Mouse (Mus musculus) CD4-positive naive resting alpha-beta T cell, adult 76 days (primary cell): ENCODE results near the gene Gba. TPM values are rescaled to one million over a fixed set of nuclear protein-coding genes. Genes with fewer than 3 reads are reported as not detected.

Experiments used
- total RNA-seq: library from RNA; stranded (reverse); gene quantifications from one replicate; pipeline ENCODE4 v1.2.4, GENCODE M21; 2023

The Gba gene
- total RNA-seq: 60.6 TPM

DNA sequence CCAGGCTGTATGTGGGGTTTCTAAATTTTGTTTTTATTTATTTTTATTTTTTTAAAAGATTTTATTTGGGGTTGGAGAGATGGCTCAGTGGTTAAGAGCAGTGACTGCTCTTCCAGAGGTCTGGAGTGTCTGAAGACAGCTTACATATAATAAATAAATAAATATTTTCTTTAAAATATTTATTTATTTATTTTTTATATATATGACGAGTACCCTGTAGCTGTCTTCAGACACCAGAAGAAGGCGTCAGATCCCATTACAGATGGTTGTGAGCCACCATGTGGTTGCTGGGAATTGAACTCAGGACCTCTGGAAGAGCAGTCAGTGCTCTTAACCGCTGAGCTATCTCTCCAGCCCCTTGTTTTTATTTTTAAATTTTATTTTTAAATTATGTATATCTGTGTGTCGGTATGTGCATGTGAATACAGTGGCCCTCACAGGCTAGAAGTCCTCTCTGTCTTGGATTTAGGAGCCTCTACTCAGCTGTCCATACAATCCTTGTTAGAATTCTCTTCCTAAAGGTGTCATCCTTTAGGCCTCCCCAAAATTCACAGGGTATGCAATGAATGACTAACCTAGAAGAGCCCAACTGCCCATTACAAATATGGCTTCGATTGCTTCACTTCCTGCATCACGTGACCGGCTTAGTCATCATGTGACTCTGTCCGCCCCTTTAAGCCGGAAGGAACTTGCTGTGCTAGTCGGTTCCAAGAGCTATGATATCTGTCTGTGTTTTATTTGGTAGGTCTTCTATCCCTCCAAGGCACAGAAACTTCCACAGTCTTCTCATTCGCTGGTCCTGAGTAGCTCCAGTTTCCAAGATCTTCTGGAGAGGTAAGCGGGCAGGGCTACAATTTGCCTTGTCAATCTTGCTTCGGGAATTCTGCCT, at the start of gene Gba:
Gene Gba, plus strand, starts transcription at position 676 of the 889 bp plus-strand sequence.

DNA sequence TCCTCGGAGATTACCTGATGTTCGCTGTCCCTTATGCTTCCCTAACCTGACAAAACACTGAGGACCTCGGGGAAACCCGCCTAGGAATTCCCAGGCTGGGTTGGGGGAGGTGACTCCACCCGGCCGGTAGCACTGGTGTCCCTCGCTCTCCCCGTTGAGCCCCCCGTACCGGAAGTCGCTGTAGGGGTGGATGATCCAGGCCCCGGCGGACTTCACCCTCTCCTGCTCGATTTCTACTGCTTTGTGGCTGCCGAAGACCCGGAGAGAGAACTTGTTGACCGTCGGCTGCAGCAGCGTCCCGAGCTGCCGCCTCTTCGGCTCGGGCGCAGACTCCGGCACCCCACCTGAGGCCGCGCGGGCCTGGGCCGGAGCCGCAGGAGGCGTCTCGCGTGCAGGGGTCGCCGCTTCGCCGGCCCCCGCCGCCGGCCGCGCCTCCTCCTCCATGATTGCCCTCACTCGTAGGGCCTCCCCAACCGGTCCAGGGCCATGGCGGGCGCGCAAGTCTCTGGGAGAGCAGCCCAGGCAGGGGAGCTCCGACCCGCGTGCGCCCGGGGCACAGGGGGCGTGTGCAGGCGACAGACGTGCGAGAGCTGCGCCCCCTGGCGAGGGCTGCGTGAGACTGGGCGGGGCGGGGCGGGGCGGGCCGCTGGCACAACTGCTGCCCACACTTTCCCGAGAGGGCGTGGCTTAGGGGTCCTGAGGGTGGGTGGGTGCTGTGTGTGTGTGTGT, 42.9 kb upstream of the Gba start, which contains the start of gene Hcn3:
Gene Hcn3, minus strand, starts transcription at position 581 of the 729 bp plus-strand sequence.

DNA sequence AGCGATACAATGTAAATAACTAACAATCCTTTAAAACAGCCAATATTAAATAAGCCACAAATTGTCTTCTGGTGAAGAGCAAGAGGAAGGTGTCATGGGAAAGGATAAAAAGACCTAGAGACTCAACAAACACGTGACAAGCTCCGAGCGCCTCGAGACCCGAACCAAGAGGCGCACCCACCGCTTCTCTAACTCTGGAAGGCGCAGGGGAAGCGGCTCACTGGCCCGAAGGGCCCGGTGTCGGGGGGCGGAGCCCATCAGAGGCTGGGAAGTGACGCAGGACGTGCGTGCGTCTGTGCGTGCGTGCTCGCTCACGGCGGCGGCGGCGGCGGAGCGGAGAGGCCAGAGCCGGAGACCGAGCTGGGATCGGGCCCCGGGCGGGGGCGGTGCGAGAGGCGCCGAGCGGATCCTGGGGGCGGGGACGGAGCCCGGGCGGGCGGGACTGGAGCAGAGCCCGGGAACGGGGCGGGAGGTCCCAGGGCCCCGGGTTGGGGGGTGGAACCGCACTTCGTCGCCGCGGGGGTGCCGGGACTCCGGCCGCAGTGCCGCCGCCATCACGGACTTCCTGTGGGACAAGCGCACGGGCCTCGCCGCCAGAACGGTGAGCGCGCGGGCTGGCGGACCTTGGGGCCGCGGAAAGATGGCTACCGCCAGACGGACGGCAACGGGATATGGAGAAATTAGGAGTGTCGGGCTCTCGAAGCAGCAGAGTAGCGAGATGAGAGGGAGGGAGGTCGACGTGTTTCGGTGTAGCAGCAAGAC, 38.0 kb upstream of the Gba start, which contains the start of gene Clk2:
Gene Clk2, plus strand, starts transcription at position 290 of the 762 bp plus-strand sequence.

DNA sequence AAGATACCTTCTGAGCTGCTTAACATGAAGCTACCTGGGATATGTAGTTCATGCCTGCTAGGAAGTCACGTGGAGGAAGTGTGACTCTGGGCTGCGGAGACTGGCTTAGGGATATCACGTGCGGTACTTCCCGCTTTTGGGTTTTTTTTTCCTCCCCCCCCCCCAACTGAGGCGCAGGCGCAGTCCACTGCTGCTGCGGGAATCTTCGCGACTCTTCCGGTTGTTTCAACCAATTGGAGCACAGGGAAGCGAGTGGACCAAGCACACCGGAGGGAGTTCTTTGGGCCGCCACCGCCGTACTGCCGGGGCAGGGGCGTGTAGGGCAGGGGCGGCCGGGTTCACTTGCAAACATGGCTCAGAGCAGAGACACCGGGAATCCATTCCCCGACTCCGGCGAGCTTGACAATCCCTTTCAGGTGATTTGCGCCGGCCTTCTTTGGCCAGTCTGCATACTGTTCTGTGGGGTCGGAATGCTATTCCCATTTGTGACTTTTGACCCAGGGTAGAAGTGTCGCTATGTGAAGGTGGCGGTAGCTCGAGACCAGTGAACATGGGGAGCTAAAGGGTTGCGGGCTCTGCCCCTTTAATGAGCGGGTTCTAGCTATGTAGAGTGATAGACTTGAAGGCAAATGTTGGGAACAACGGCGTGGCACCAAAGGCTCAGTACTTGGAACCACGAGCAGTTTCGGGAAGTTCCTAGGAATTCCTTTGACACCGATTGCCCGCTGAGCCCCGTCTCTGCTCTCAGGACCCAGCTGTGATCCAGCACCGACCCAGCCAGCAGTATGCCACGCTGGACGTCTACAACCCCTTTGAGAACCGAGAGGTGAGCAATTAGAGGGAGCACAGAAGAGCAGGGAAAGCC, 25.3 kb upstream of the Gba start, which contains the start of gene Scamp3:
Gene Scamp3, plus strand, starts transcription at position 232 of the 865 bp plus-strand sequence.

DNA sequence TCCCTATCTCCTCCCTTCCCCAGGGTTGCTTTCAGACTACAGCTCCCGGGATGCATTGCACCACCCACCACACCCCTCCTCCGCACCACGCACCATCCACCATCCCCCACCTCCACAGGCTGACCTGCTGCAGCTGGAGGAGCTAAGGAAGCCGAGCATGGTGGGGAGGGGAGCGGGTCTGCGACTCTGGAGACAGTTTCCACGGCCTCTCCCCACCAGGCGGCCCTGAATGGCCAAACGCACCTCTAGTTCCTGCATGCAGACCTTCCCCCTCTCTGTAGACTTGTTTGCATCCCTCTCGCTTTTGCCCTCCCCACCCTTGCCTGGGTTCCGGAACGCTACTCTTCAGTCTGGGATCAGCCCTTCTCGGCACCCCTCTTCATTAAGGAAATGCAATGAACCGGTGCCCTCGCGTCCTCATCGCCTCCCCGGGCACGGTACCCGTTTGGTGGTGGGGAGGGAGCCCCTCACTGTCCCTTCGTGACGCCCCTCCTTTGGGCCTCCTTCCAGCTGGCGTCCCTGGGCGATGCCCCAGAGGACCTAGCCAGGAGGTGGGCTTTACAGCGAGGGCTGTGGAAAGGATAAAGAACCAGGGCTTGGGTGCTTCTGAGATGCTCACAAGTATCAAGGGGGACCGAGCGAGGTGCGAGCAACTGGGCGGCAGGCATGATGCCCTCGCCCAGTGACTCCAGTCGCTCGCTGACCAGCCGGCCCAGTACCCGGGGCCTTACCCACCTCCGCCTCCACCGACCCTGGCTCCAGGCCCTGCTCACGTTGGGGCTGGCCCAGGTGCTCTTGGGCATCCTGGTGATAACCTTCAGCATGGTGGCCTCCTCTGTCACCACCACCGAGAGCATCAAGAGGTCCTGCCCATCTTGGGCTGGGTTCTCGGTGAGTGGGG, 19.4 kb upstream of the Gba start, which contains the start of gene Fam189b:
Gene Fam189b, plus strand, starts transcription at position 86 of the 901 bp plus-strand sequence.

DNA sequence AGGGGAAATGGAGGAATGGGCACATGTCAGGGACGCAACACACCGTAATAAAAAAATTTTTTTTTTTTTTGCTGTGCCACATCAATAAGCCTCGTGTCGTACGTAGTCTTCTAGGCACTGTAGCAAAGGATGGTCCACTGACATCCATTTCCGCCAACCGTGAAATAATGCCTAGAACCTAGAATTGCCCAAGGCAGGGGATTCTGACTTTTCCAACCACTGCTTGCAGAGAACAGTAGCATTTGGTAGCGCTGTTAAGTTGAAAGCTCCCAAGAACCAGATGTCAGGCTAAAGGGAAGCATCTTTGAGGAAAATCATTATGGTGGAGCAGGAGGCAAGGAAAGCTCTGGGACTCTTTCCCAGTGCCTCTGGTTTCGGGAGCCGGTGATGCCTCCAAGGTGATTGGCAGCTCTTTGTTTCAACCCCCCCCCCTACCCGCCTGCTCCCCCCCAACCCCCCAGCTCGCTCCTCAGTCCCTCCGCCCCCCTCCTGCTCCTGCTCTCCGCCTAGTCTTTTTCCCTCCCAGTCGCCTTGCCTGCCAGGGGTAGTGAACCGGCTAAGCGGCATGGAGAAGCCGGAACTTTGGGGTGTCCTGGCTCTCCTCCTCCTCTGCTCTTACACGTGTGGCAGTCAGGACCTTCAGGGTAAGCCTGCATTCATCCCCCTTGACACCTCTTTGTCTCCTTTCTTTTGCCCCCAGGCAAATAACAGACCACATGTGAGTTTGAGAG, 12.1 kb downstream of the Gba start, which contains the start of gene Thbs3:
Gene Thbs3, plus strand, starts transcription at position 500 of the 731 bp plus-strand sequence.

DNA sequence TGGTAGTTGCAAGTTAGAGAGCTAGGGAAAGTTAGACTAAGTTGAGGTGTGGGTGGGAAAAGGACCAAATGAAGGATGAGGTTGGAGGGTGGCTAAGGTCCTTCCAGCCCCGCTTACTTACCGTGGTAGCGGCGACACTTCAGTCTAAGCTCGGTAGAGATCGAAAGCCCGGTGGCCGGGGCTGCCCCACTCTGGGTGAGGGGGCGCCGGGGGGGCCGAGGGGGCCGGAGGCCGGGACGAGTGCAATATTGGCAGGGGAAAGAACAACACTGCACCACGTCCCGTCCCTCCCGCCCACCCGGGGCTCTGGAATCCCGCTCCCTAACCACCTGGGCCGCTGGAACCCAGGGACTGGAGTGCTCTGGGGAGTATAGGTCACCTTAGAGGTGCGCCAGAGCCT, 24.2 kb downstream of the Gba start, which contains the start of gene Mtx1:
Gene Mtx1, minus strand, starts transcription at position 189 of the 400 bp plus-strand sequence.

DNA sequence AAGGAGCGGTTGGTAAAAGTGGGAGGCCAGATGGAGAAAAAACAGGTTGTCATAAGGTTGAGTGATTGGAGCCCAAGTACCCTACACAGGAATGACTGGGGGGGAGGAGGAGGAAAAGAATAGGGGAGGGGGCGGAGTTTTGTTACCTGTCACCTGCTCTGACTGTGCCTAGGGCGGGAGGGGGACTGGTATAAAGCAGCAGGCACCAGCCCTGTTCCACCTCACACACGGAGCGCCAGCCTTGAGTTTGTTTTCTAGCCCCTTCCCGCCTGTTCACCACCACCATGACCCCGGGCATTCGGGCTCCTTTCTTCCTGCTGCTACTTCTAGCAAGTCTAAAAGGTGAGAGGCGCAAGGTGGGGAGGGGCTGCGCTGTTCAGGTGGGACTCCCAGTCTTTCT, 26.1 kb downstream of the Gba start, which contains the start of gene Muc1:
Gene Muc1, plus strand, starts transcription at position 222 of the 400 bp plus-strand sequence.

DNA sequence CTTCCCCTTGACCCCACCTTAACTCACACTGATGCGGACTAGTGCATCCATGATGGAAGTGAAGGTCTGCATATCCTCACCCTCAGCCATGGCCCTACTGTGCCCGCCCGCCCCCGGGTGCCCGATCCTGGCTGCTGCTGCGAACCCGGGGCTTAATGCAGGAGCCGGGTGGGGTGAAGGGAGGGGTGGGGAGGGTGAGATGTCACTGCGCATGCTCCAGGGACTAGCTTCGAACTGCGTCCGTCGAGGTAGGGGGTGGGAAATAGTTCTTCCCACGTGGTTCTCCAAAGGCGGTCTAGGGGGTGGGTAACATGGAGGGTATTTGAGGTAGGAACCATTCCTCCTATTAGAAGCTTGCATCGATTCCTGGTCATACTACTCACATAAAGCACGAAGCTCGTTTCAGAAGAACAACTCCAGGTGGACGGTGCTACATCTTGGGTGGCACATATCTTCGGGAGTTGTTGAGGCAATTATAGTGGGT, 43.0 kb downstream of the Gba start, which contains the start of gene Krtcap2:
Gene Krtcap2, plus strand, starts transcription at position 279 of the 484 bp plus-strand sequence.

DNA sequence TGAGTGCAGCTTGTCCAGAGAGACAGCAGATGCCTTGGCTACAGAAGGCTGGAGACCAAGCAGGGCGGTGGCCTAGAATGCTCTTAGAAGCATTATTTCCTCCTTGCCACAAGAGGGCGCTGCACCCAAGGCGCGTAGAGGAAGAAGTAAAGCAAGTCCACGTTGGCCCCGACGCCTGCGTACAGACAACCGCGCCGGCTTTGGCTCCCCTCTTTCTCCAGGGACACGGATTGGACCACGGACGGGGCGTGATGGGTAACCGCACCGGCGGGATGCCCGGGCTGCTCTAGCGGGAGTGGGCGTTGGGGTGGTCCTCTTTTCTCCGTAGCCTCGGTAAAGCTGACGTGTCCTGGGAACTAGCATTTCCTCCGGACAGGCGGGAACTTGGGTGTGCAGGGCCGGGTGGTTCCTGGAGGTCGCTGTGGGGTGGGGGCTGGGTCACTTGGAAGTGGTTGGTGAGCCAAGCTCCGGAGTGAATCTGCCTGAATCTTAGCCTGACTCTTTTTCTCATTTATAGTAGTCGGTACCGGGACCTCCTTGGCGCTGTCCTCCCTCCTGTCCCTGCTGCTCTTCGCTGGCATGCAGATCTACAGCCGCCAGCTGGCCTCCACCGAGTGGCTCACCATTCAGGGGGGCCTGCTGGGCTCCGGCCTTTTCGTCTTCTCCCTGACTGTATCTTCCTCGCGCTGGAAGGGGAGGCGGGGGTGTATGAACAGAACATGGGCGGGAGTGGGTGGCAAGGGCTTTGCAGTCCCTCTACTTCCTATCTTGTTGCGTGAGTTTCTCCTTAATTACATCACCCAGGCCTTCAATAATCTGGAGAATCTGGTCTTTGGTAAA, 43.8 kb downstream of the Gba start, which contains the start of gene Trim46:
Gene Trim46, minus strand, starts transcription at position 49 of the 840 bp plus-strand sequence.

Other genes starting within 250 kb of the Gba start
- 69.6 TPM for gene Rusc1, start 109.6 kb upstream of the Gba start, total RNA-seq
- not detected for gene Gm43738, start 101.8 kb upstream of the Gba start, total RNA-seq
- 35.4 TPM for gene Fdps, start 101.0 kb upstream of the Gba start, total RNA-seq
- gene Pklr, start 66.8 kb upstream of the Gba start, total RNA-seq: 0.21 TPM
- gene Hcn3, start 42.7 kb upstream of the Gba start, total RNA-seq: 5.2 TPM
- gene Clk2, start 38.1 kb upstream of the Gba start, total RNA-seq: 110 TPM
- 129 TPM for gene Scamp3, start 25.5 kb upstream of the Gba start, total RNA-seq
- 104 TPM for gene Fam189b, start 19.8 kb upstream of the Gba start, total RNA-seq
- gene Thbs3, start 12.3 kb downstream of the Gba start, total RNA-seq: 6.9 TPM
- 175 TPM for gene Mtx1, start 24.2 kb downstream of the Gba start, total RNA-seq
- 1.5 TPM for gene Muc1, start 26.1 kb downstream of the Gba start, total RNA-seq
- gene Krtcap2, start 43.0 kb downstream of the Gba start, total RNA-seq: 91.1 TPM
- gene Trim46, start 43.4 kb downstream of the Gba start, total RNA-seq: 1.6 TPM
- 47.1 TPM for gene Dpm3, start 56.4 kb downstream of the Gba start, total RNA-seq
- gene Slc50a1, start 67.6 kb downstream of the Gba start, total RNA-seq: 90.8 TPM
- gene Efna1, start 78.2 kb downstream of the Gba start, total RNA-seq: not detected
- not detected for gene Efna3, start 120.0 kb downstream of the Gba start, total RNA-seq
- gene Efna4, start 135.1 kb downstream of the Gba start, total RNA-seq: 0.70 TPM
- 14.3 TPM for gene Adam15, start 147.1 kb downstream of the Gba start, total RNA-seq
- 0.23 TPM for gene Dcst2, start 159.0 kb downstream of the Gba start, total RNA-seq
- not detected for gene Dcst1, start 162.3 kb downstream of the Gba start, total RNA-seq
- 78.1 TPM for gene Zbtb7b, start 191.8 kb downstream of the Gba start, total RNA-seq
- gene Lenep, start 199.9 kb downstream of the Gba start, total RNA-seq: not detected
- gene Flad1, start 208.9 kb downstream of the Gba start, total RNA-seq: 21.0 TPM
- gene Cks1b, start 215.5 kb downstream of the Gba start, total RNA-seq: 3.7 TPM
- 96.1 TPM for gene Shc1, start 215.5 kb downstream of the Gba start, total RNA-seq
- 39.8 TPM for gene Pygo2, start 227.3 kb downstream of the Gba start, total RNA-seq
- 95.0 TPM for gene Pbxip1, start 233.8 kb downstream of the Gba start, total RNA-seq